Mouse (Mus musculus) thymus, postnatal 36 days (tissue): ENCODE measurements around the gene Strn4.

ENCODE experiments used
- DNase-seq, 2 experiments: peaks; one replicate each; pipeline ENCODE4 v3.0.0; 2022; ENCODE audit warnings: mixed read lengths in 2 of 2

The Strn4 gene

GRCm38 (mm10) chr7:16842645-16843063 lies 27.0 kb downstream of the Strn4 start, which contains the start of gene Prkd2:
Gene Prkd2 (plus strand): TSS chr7:16842902.
- peak; percentile 96 for DNase-seq

DNA sequence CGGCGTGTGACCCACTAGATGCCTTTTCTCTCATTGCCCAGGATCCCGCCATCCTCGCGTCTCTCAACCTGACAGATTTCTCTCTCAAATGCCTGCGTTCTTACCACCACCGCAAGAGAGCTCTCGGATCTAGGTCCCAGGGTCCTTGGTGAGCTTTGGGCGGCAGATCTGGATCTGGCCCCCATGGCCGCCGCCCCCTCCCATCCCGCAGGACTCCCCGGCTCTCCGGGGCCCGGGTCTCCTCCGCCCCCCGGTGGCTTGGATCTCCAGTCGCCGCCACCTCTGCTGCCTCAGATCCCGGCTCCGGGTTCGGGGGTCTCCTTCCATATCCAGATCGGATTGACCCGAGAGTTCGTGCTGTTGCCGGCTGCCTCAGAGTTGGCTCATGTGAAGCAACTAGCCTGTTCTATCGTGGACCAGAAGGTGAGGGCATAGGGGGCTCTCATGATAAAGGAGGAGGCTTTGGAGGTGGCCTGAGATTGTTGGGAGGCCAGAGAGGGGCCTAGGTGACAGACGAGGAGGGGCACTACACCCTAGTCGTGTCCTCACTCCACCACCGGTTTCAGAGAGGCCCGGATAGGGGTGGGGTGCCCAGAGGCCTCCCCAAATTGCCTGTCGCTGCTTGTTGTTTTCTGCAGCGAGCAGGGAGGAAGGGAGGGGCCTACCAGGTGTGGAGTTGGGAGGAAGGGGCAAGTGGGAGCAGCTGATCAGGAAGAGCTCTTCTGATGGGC lies 27.9 kb downstream of the Strn4 start:
- peak; percentile 80 to 89 for DNase-seq

DNA sequence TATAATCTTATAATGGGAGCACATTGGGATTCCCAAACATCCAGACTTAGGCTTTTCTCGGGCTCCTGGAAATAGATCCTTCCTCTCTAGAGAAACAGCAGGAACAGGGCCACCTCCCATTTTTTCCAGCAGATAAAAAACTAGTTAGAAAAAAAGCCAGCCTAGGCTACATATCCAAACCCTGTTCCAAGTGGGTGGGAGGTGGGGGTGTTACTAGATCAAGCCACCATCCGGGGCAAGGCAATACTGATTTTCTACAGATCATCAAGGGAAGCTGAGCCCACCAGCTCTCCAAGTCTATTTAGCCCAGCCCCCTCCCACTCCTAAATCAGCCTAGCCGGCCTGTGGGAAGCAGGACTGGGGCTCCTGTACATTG lies 29.0 kb downstream of the Strn4 start:
- no peak for DNase-seq

DNA sequence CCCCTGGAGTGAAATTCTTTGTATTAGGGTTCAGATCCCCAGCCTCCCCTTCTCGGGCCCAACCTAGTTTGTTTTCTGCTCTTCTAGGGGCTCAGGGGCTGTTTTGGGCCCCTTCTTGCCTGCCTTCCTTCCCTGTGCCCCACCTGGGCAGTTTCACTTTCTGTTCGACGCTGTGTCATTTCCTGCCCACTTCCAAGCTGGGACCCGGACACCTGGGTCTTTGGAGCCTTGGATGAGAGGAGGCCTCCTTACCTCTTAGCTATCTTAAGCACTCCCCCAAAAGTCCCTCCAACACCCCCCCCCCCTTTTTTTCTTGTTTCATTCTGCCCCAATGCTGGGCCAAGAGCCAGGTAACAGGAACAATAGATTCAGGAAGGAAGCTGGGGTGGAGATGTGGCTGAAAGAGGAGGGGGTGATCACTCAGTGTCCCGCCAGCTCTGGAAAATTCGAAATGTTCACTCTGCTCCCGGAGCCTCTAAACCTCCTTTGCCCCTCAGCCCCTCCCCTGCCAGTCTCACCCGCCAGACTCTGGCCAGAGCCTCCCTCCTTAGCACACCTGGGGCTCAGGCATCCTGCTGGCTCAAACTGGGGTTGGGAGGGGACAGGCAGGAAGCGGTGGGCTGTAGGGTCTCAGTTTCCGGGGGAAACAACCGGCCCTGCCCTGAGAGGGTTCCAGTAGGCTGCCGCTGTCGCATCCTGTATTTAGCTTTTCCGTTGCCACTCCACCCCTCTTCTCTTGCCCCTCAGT lies 29.6 kb downstream of the Strn4 start:
- DNase-seq, result peak; percentile 83 to 90

DNA sequence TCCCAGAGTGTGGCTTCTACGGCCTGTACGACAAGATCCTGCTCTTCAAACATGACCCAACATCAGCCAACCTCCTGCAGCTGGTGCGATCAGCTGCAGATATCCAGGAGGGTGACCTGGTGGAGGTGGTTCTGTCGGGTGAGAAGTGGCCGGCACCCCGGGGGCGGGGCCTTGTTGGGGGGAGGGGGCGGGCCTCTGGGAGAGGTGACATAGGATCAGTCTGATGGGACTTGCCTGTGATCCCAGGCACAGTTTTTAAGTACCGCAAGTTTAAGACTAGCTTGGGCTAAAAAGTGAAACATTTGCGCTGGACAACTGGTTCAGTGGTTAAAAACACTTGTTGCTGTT lies 30.1 kb downstream of the Strn4 start:
- DNase-seq, result no peak

- DNase-seq, result no peak
These were observed 31.1 kb downstream of the Strn4 start for GRCm38 (mm10) chr7:16846775-16847174.

GRCm38 (mm10) chr7:16847507-16847906 lies 31.8 kb downstream of the Strn4 start:
- DNase-seq, result no peak

- peak; percentile 54 to 63 for DNase-seq
These were observed 32.9 kb downstream of the Strn4 start for GRCm38 (mm10) chr7:16848579-16848978.

GRCm38 (mm10) chr7:16851636-16852035 lies 35.9 kb downstream of the Strn4 start:
- no peak for DNase-seq

DNA sequence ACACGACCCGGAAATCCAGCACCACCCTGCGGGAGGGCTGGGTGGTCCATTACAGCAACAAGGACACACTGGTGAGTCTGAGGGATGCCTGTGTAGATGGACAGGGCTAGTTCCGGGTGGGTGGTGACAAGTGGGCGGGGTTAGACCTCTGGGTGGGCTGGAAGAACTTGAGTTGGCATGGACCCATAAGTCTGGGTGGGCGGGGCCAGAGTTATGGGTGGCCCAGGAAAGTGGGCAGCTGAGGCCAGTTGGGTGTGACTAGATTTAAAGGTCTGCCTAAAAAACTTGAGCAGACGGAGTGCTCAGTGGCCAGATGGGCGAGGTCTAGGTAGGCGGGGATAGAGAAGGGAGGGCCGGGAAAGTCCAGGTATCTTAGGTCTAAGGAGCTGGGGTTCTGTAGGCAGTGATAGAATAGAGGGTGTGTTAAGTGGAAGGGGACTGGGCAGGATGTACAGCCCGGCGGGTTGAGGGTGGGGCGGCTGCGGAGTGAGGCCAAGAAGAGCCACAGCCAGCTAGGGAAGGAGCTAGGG lies 37.7 kb downstream of the Strn4 start:
- no peak for DNase-seq

DNA sequence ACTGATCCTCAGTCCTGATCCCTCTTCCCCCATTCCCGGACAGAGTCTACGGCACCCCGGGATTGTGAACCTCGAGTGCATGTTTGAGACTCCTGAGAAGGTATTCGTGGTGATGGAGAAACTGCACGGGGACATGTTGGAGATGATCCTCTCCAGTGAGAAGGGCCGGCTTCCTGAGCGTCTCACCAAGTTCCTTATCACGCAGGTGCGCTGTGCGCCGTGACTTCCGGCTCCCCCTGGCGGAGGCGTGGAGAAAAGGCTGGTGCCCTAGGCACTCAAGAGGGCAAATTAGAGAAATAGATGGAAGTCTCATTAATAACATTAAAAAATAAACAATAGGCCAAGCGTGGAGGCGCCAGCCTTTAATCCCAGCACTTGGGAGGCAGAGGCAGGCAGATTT lies 42.6 kb downstream of the Strn4 start:
- DNase-seq, result peak; percentile 55 to 57

DNA sequence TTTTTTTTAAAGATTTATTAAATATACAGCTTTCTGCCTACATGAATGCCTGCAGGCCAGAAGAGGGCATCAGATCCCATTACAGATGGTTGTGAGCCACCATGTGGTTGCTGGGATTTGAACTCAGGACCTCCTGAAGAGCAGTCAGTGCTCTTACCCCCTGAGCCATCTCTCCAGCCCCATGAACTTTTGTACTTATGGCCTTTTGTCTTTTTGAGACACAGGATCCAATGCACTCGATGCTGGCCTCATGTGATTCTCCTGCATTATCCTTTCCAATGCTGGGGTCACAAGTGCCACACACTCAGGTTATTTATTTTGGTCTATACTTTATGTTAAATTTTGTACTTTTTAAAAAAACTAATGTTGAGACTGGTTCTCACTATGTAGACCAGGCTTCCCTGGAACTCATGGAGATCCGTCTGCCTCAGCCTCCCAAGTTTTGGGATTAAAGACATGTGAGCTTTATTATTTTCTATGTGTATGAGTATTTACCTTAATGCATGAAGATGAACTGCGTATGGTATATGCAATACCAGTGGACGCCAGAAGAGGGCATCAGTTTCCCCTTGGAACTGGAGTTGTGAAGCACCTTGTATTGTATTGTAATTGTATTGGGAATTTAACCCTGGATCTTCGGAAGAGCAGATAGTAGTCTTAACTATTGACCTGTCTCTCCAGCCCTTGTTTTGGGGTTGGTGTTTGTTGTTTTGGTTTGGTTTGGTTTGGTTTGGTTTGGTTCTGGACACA lies 44.4 kb downstream of the Strn4 start:
- DNase-seq, result peak in 1 of 2 experiments; percentile 55

DNA sequence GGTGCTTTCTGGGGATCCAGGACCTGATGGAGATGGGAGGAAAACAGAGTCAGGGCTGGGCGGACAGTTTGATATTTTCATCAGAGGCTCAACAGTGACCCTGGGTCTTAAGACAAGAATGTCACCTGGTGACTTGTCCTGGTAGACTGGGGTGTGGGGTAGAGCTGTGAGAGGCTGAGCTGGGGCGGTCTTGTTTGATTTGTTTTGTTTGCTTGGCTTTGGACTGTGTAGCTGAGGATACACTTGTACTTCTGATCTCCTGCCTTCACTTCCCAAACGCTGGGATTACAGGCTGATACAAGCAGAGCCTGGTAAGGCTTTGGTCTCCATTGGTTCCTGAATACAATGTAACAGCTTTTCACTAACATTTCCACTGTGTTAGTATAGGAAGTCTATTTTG lies 51.8 kb downstream of the Strn4 start:
- DNase-seq, result no peak

DNA sequence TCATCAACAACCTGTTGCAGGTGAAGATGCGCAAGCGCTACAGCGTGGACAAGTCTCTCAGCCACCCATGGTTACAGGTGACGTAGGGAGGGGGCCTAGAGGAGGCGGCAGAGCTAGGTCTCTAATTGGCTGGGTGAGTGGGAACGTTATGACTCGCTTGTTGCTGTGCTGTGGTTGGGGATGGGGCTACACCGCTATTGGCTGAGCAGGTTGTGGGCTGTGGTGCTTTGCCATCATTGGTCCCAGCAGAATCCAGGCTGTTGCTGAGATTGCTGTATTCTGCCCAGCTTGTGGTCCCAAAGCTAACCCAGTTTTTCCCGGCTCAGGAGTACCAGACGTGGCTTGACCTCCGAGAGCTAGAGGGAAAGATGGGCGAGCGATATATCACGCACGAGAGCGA lies 53.8 kb downstream of the Strn4 start:
- no peak for DNase-seq

DNA sequence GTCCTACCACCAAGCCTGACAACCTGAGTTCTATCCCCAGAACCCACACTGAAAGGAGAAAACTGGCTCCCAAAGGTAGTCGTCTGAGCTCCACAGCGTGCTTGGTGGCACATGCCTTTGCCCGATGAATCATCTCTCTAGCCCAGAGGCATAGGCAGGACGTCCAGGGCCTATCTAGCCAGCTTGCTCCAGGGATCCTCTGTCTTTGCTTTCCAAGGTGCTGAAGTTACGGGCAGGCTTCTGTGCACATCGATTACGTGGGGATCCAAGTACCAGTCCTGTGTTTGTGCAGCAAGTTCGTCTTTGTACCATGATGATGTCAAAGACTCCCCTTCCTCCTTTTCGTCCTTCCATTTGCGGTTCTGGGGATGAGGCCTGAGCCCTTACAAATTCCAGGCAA lies 55.9 kb downstream of the Strn4 start:
- no peak for DNase-seq

- DNase-seq, result no peak
These were observed 56.8 kb downstream of the Strn4 start for GRCm38 (mm10) chr7:16872478-16872877.

GRCm38 (mm10) chr7:16873392-16873791 lies 57.7 kb downstream of the Strn4 start:
- DNase-seq, result no peak

GRCm38 (mm10) chr7:16874190-16874589 lies 58.5 kb downstream of the Strn4 start:
- DNase-seq, result peak; percentile 75 to 80

- DNase-seq, result peak; percentile 98 to 99
These were observed 59.1 kb downstream of the Strn4 start for GRCm38 (mm10) chr7:16874756-16875309.

DNA sequence AGATGAGACGGTGACA lies 59.4 kb downstream of the Strn4 start, which contains the start of gene Dact3:
TSS of gene Dact3 (plus strand) at position 8 of the 16 bp plus-strand sequence.
- no peak for DNase-seq

DNA sequence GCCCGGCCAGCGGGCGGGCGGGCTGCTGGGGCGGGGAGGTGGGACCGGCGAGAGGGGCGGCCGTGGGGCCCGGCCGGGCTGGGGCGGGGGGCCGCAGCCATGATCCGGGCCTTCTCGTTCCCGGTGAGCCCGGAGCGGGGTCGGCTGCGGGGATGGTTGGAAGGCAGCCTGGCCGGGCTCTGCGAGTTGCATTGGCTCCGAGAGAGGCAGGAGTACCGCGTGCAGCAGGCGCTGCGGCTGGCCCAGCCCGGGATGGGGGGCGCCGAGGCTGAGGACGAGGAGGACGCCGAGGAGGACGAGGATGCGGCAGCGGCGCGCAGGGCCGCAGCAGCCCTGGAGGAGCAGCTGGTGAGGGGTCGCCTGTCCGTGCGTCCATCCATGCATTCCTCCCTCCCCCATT lies 59.6 kb downstream of the Strn4 start:
- DNase-seq, result no peak

GRCm38 (mm10) chr7:16876006-16876405 lies 60.3 kb downstream of the Strn4 start:
- no peak for DNase-seq

- DNase-seq, result peak in 1 of 2 experiments; percentile 56
These were observed 60.9 kb downstream of the Strn4 start for GRCm38 (mm10) chr7:16876608-16877007.

- DNase-seq, result no peak
These were observed 62.0 kb downstream of the Strn4 start for GRCm38 (mm10) chr7:16877717-16878116.
